Mouse (Mus musculus) adipose tissue, adult 10 weeks (tissue): ENCODE data around the gene Olfr804. TPM values are rescaled to one million over a fixed set of nuclear protein-coding genes. Genes with fewer than 3 reads are reported as not detected.

ENCODE experiments used
- polyA plus RNA-seq: library from polyadenylated mRNA; stranded (reverse); fragments of 350-450 nt; fragmentation: Illumina TruSeq; extraction: RNeasy Lipid Tissue Mini Kit (QIAGEN cat#74804); gene quantifications from one replicate; pipeline ENCODE4 v1.2.3, GENCODE M21; 2014; ENCODE audit warnings: low read depth, low replicate concordance

Olfr804 gene
- polyA plus RNA-seq: not detected

GRCm38 (mm10) chr10:129702910-129703309 is at the start of gene Olfr804:
TSS of gene Olfr804 (plus strand) at chr10:129703210.

GRCm38 (mm10) chr10:129657394-129657793 is 45.6 kb upstream of the Olfr804 start, which contains the start of gene Olfr800:
TSS of gene Olfr800 (plus strand) at chr10:129657694.

GRCm38 (mm10) chr10:129673765-129674164 is 29.2 kb upstream of the Olfr804 start, which contains the start of gene Olfr801:
TSS of gene Olfr801 (minus strand) at chr10:129673865.

GRCm38 (mm10) chr10:129688069-129688468 is 14.9 kb upstream of the Olfr804 start, which contains the start of gene Olfr802:
TSS of gene Olfr802 (minus strand) at chr10:129688169.

GRCm38 (mm10) chr10:129694186-129694585 is 8.8 kb upstream of the Olfr804 start, which contains the start of gene Olfr803:
TSS of gene Olfr803 (minus strand) at chr10:129694286.

GRCm38 (mm10) chr10:129729275-129729674 is 26.3 kb downstream of the Olfr804 start, which contains the start of gene Olfr805:
TSS of gene Olfr805 (minus strand) at chr10:129729375.

GRCm38 (mm10) chr10:129741821-129742220 is 38.8 kb downstream of the Olfr804 start, which contains the start of gene Olfr806:
TSS of gene Olfr806 (minus strand) at chr10:129741921.

GRCm38 (mm10) chr10:129757693-129758092 is 54.7 kb downstream of the Olfr804 start, which contains the start of gene Olfr807:
TSS of gene Olfr807 (minus strand) at chr10:129757793.

Other genes starting within 250 kb of the Olfr804 start
- not detected for gene Olfr787, start 241.3 kb upstream of the Olfr804 start, polyA plus RNA-seq
- gene Olfr788, start 232.2 kb upstream of the Olfr804 start, polyA plus RNA-seq: not detected
- gene Olfr789, start 218.5 kb upstream of the Olfr804 start, polyA plus RNA-seq: not detected
- gene Olfr790, start 204.7 kb upstream of the Olfr804 start, polyA plus RNA-seq: not detected
- not detected for gene Olfr791, start 181.4 kb upstream of the Olfr804 start, polyA plus RNA-seq
- not detected for gene Olfr792, start 164.0 kb upstream of the Olfr804 start, polyA plus RNA-seq
- gene Olfr794, start 135.6 kb upstream of the Olfr804 start, polyA plus RNA-seq: not detected
- gene Olfr796, start 90.6 kb upstream of the Olfr804 start, polyA plus RNA-seq: not detected
- not detected for gene Olfr798, start 75.3 kb upstream of the Olfr804 start, polyA plus RNA-seq
- gene Olfr799, start 65.7 kb upstream of the Olfr804 start, polyA plus RNA-seq: not detected
- gene Olfr800, start 45.5 kb upstream of the Olfr804 start, polyA plus RNA-seq: not detected
- not detected for gene Olfr801, start 29.3 kb upstream of the Olfr804 start, polyA plus RNA-seq
- gene Olfr802, start 15.0 kb upstream of the Olfr804 start, polyA plus RNA-seq: not detected
- gene Olfr803, start 8.9 kb upstream of the Olfr804 start, polyA plus RNA-seq: not detected
- gene Olfr805, start 26.2 kb downstream of the Olfr804 start, polyA plus RNA-seq: not detected
- not detected for gene Olfr806, start 38.7 kb downstream of the Olfr804 start, polyA plus RNA-seq
- gene Olfr807, start 54.6 kb downstream of the Olfr804 start, polyA plus RNA-seq: not detected
- not detected for gene Olfr808, start 62.3 kb downstream of the Olfr804 start, polyA plus RNA-seq
- gene Olfr809, start 71.4 kb downstream of the Olfr804 start, polyA plus RNA-seq: not detected
- gene Olfr810, start 91.7 kb downstream of the Olfr804 start, polyA plus RNA-seq: not detected
- not detected for gene Olfr811, start 101.2 kb downstream of the Olfr804 start, polyA plus RNA-seq
- gene Olfr812, start 142.9 kb downstream of the Olfr804 start, polyA plus RNA-seq: not detected
- gene Olfr813, start 152.2 kb downstream of the Olfr804 start, polyA plus RNA-seq: not detected
- not detected for gene Olfr814, start 176.6 kb downstream of the Olfr804 start, polyA plus RNA-seq
- not detected for gene Olfr815, start 202.7 kb downstream of the Olfr804 start, polyA plus RNA-seq
- not detected for gene Olfr816, start 212.4 kb downstream of the Olfr804 start, polyA plus RNA-seq
- gene Olfr818, start 245.9 kb downstream of the Olfr804 start, polyA plus RNA-seq: not detected